Mouse (Mus musculus) urinary bladder, postnatal 4 days (tissue): ENCODE data around the gene Mup4.
"Not testable (repeated sequence)": the region's sequence is repeated elsewhere in the genome, so short reads cannot be mapped to it uniquely, and the experiment has no call there.

Source experiments
- DNase-seq, 2 experiments: peaks; one replicate each; pipeline ENCODE4 v3.0.0; 2021 to 2022; ENCODE audit warnings: low spot score in 2 of 2

Gene Mup4

GRCm38 (mm10) chr4:59960610-59961009, at the start of gene Mup4:
Gene Mup4 (minus strand): TSS chr4:59960710.
- no peak for DNase-seq

GRCm38 (mm10) chr4:59997894-59998293, 37.4 kb upstream of the Mup4 start:
- not testable (repeated sequence) for DNase-seq

GRCm38 (mm10) chr4:59963405-59964344, 3.2 kb upstream of the Mup4 start, which contains the start of gene Mup6:
Gene Mup6 (plus strand): TSS chr4:59964294.
- no peak for DNase-seq

GRCm38 (mm10) chr4:59937543-59937942, 23.0 kb downstream of the Mup4 start:
- no peak for DNase-seq

GRCm38 (mm10) chr4:59932505-59933281, 27.8 kb downstream of the Mup4 start:
- no peak for DNase-seq

GRCm38 (mm10) chr4:59928347-59928746, 32.2 kb downstream of the Mup4 start:
- DNase-seq, result peak; percentile 48 to 72

- DNase-seq, result no peak
Observed at GRCm38 (mm10) chr4:59927666-59928065, 32.8 kb downstream of the Mup4 start.

GRCm38 (mm10) chr4:59925082-59925481, 35.4 kb downstream of the Mup4 start:
- DNase-seq, result no peak

GRCm38 (mm10) chr4:59917966-59918365, 42.5 kb downstream of the Mup4 start:
- no peak for DNase-seq

- DNase-seq, result no peak
Observed at GRCm38 (mm10) chr4:59914608-59915403, 45.7 kb downstream of the Mup4 start, which contains the start of gene Slc46a2. Gene Slc46a2 (minus strand): TSS chr4:59915056.

GRCm38 (mm10) chr4:59908785-59909184, 51.7 kb downstream of the Mup4 start:
- no peak for DNase-seq

GRCm38 (mm10) chr4:59907657-59908230, 52.8 kb downstream of the Mup4 start:
- DNase-seq, result no peak

GRCm38 (mm10) chr4:59907092-59907491, 53.4 kb downstream of the Mup4 start:
- DNase-seq, result no peak
